Mouse (Mus musculus) cortical plate, adult 2 months (tissue): Measurements from ENCODE around the gene Abcf3.

Experiments
- CTCF ChIP-seq: fragments of 200-500 bp; IDR thresholded peaks from 2 replicates; pipeline ENCODE4 v1.5.1; 2011; ENCODE audit warnings: mild to moderate bottlenecking, control low read depth, low read length; ENCODE audit not compliant: insufficient read depth; ENCODE audit errors: extremely low read depth
- POLR2A ChIP-seq: fragments of 200-500 bp; IDR thresholded peaks from 2 replicates; pipeline ENCODE4 v1.6.1; 2011; ENCODE audit warnings: mild to moderate bottlenecking, low read length, control low read depth; ENCODE audit not compliant: insufficient read depth; ENCODE audit errors: extremely low read depth

GRCm38 (mm10) chr16:20552594-20552993, 4.2 kb downstream of the Abcf3 start:
- TF ChIP-seq CTCF, result no peak
- no peak for TF ChIP-seq POLR2A
